Mouse (Mus musculus) liver, postnatal 0 days (tissue): ENCODE results near the gene Hoxb1.

Experiments
- CTCF ChIP-seq: sonication (generic); IDR thresholded peaks from 2 replicates; pipeline ENCODE4 v1.5.1; 2016; ENCODE audit warnings: antibody characterized with exemption, low read depth
- EP300 ChIP-seq: IDR thresholded peaks from 2 replicates; pipeline ENCODE4 v1.6.1; 2016; ENCODE audit warnings: antibody characterized with exemption, low read depth, mild to moderate bottlenecking

DNA sequence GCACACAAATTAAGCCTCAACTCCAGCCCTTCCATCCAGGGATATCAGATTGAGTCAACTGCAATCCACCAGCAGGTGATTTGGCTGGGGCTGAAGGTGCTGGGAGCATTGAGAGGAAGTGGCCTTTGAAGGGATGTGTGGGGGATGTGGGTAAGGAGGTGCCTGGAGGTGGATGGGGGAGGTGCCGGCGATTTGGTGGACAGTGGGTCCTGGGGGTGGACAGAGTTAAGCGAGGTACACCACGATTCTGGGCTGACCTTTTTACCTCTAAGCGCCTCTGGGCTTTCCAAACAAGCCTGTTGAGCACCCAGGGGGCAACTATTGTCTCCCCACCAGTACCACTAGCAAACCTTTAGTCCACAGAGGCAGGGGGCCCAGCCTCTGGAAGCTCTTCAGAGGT lies 3.1 kb downstream of the Hoxb1 start:
- no peak for TF ChIP-seq CTCF
- TF ChIP-seq EP300 = no peak
